Mouse (Mus musculus) liver, embryonic 13.5 days (tissue): ENCODE measurements around the gene Pde11a. TPM values are rescaled to one million over a fixed set of nuclear protein-coding genes. Genes with fewer than 3 reads are reported as not detected.

Experiments
- ATAC-seq: fragments of 200-750 bp; cut with Nextera tagmentation; 2 replicates; pipeline ENCODE4 v1.8.0; 2017; ENCODE audit warnings: low read depth, mild to moderate bottlenecking, moderate number of reproducible peaks, moderate library complexity
- DNase-seq: peaks from one replicate; pipeline ENCODE4 v3.0.0; 2022
- H3K27ac ChIP-seq: fragments of 300-500 bp; sonication (generic); 2 replicates; pipeline ENCODE4 v1.5.1; 2015; ENCODE audit warnings: moderate library complexity, mild to moderate bottlenecking, inconsistent platforms
- H3K27me3 ChIP-seq: fragments of 300-500 bp; sonication (generic); 2 replicates; pipeline ENCODE4 v1.6.1; 2015; ENCODE audit warnings: mild to moderate bottlenecking, inconsistent platforms
- H3K36me3 ChIP-seq: fragments of 300-500 bp; sonication (generic); 2 replicates; pipeline ENCODE4 v1.6.1; 2015; ENCODE audit warnings: mild to moderate bottlenecking, inconsistent platforms
- H3K4me1 ChIP-seq: fragments of 300-500 bp; sonication (generic); replicated peaks from 2 replicates; pipeline ENCODE4 v1.6.1; 2015; ENCODE audit warnings: inconsistent platforms
- H3K4me2 ChIP-seq: fragments of 300-500 bp; sonication (generic); 2 replicates; pipeline ENCODE4 v1.6.1; 2015; ENCODE audit warnings: inconsistent platforms, mild to moderate bottlenecking, moderate library complexity
- H3K4me3 ChIP-seq: fragments of 300-500 bp; sonication (generic); replicated peaks from 2 replicates; pipeline ENCODE4 v1.5.1; 2015; ENCODE audit warnings: mild to moderate bottlenecking, inconsistent platforms
- H3K9ac ChIP-seq: fragments of 300-500 bp; sonication (generic); 2 replicates; pipeline ENCODE4 v1.6.1; 2015; ENCODE audit warnings: mild to moderate bottlenecking, inconsistent platforms
- H3K9me3 ChIP-seq: fragments of 300-500 bp; sonication (generic); replicated peaks from 2 replicates; pipeline ENCODE4 v1.6.1; 2016; ENCODE audit warnings: inconsistent platforms
- WGBS: fragments of 180-500 bp; shearing (Covaris S2); methylation state at CpG from one replicate; pipeline ENCODE4 v1.1.7; 2015; ENCODE audit not compliant: insufficient replicate concordance; 5-methylcytosine and 5-hydroxymethylcytosine counted together
- polyA plus RNA-seq: library from polyadenylated mRNA; unstranded; fragments of >200 nt; fragmentation: Nextera tagmentation; extraction: Ambion mirVana; gene quantifications from 2 replicates; pipeline ENCODE4 v1.2.1, GENCODE M21; 2015

Pde11a gene
- polyA plus RNA-seq, 1 experiment from 2014 or later = not detected

GRCm38 (mm10) chr2:76239175-76239574 lies 99.4 kb downstream of the Pde11a start:
- WGBS = 70% methylated on average over 2 of the region's 2 CpGs
- Histone ChIP-seq H3K36me3 (no peaks in the 10 kb centered on the region), H3K27me3 (no peaks in the 10 kb centered on the region), H3K4me2 (no peak overlapping the region), H3K27ac (no peak overlapping the region), H3K4me1 (no peaks in the 10 kb centered on the region), H3K9me3 (no peaks in the 10 kb centered on the region), H3K4me3 (no peak overlapping the region), H3K9ac (no peak overlapping the region)
- DNase-seq (no peak), ATAC-seq (no peak)

- Histone ChIP-seq H3K4me1 (no peaks in the 10 kb centered on the region), H3K27me3 (no peaks in the 10 kb centered on the region), H3K4me2 (no peak overlapping the region), H3K9ac (no peak overlapping the region), H3K36me3 (no peaks in the 10 kb centered on the region), H3K4me3 (no peak overlapping the region), H3K9me3 (no peaks in the 10 kb centered on the region), H3K27ac (no peak overlapping the region)
- 66% methylated on average over 3 of the region's 3 CpGs for WGBS
- ATAC-seq (no peak), DNase-seq (no peak)
Measured at GRCm38 (mm10) chr2:76238496-76238895, 100.1 kb downstream of the Pde11a start.

GRCm38 (mm10) chr2:76237638-76238420 lies 100.7 kb downstream of the Pde11a start:
- H3K9me3 ChIP-seq = no peaks in the 10 kb centered on the region
- ATAC-seq (no peak), DNase-seq (no peak)
- H3K4me1 ChIP-seq = no peaks in the 10 kb centered on the region
- no peak overlapping the region for H3K27ac ChIP-seq
- no peaks in the 10 kb centered on the region for H3K36me3 ChIP-seq
- no peak overlapping the region for H3K4me3 ChIP-seq
- H3K27me3 ChIP-seq = no peaks in the 10 kb centered on the region
- no peak overlapping the region for H3K9ac ChIP-seq
- 53% methylated on average over 10 of the region's 10 CpGs for WGBS
- H3K4me2 ChIP-seq = no peak overlapping the region

GRCm38 (mm10) chr2:76220364-76221108 lies 118.0 kb downstream of the Pde11a start:
- Histone ChIP-seq H3K9ac (no peak overlapping the region), H3K4me1 (no peaks in the 10 kb centered on the region), H3K36me3 (no peaks in the 10 kb centered on the region), H3K4me3 (no peak overlapping the region), H3K9me3 (no peaks in the 10 kb centered on the region), H3K27ac (no peak overlapping the region), H3K27me3 (no peaks in the 10 kb centered on the region), H3K4me2 (no peak overlapping the region)
- DNase-seq (no peak), ATAC-seq (no peak)
- WGBS = 45% methylated on average over 6 of the region's 6 CpGs

GRCm38 (mm10) chr2:76219540-76219939 lies 119.0 kb downstream of the Pde11a start:
- H3K27ac ChIP-seq = no peak overlapping the region
- DNase-seq (no peak), ATAC-seq (no peak)
- H3K4me3 ChIP-seq = no peak overlapping the region
- H3K9me3 ChIP-seq = no peaks in the 10 kb centered on the region
- no peaks in the 10 kb centered on the region for H3K36me3 ChIP-seq
- H3K27me3 ChIP-seq = no peaks in the 10 kb centered on the region
- no peak overlapping the region for H3K9ac ChIP-seq
- H3K4me2 ChIP-seq = no peak overlapping the region
- no peaks in the 10 kb centered on the region for H3K4me1 ChIP-seq
- 38% methylated on average over 6 of the region's 6 CpGs for WGBS

- Histone ChIP-seq H3K9me3 (no peaks in the 10 kb centered on the region), H3K4me2 (no peak overlapping the region), H3K4me1 (peaks cover 4% of the 10 kb centered on the region), H3K27me3 (no peaks in the 10 kb centered on the region), H3K4me3 (no peak overlapping the region), H3K27ac (no peak overlapping the region), H3K36me3 (no peaks in the 10 kb centered on the region), H3K9ac (no peak overlapping the region)
- ATAC-seq (no peak), DNase-seq (peak; percentile 3)
- WGBS = 59% methylated on average over 7 of the region's 7 CpGs
Measured at GRCm38 (mm10) chr2:76216146-76216545, 122.4 kb downstream of the Pde11a start.

GRCm38 (mm10) chr2:76215219-76215618 lies 123.4 kb downstream of the Pde11a start:
- WGBS = 46% methylated on average over 9 of the region's 9 CpGs

GRCm38 (mm10) chr2:76185126-76185525 lies 153.4 kb downstream of the Pde11a start:
- Histone ChIP-seq H3K4me1 (no peaks in the 10 kb centered on the region), H3K27me3 (no peaks in the 10 kb centered on the region), H3K9me3 (no peaks in the 10 kb centered on the region), H3K9ac (no peak overlapping the region), H3K4me2 (no peak overlapping the region), H3K4me3 (no peak overlapping the region), H3K27ac (no peak overlapping the region), H3K36me3 (no peaks in the 10 kb centered on the region)
- DNase-seq = no peak
- WGBS = 25% methylated on average over 1 of the region's 1 CpGs
- ATAC-seq = no peak

More at GRCm38 (mm10) chr2:76215219-76215618, 123.4 kb downstream of the Pde11a start:
- Histone ChIP-seq H3K36me3 (no peaks in the 10 kb centered on the region), H3K9ac (no peak overlapping the region), H3K4me1 (peaks cover 4% of the 10 kb centered on the region), H3K9me3 (no peaks in the 10 kb centered on the region), H3K27ac (no peak overlapping the region), H3K4me2 (no peak overlapping the region), H3K4me3 (no peak overlapping the region), H3K27me3 (no peaks in the 10 kb centered on the region)
- no peak for ATAC-seq
- DNase-seq = no peak

GRCm38 (mm10) chr2:76162822-76163221 lies 175.8 kb downstream of the Pde11a start:
- Histone ChIP-seq H3K9ac (no peak overlapping the region), H3K4me1 (no peaks in the 10 kb centered on the region), H3K9me3 (no peaks in the 10 kb centered on the region), H3K27me3 (no peaks in the 10 kb centered on the region), H3K27ac (no peak overlapping the region), H3K4me2 (no peak overlapping the region), H3K36me3 (no peaks in the 10 kb centered on the region), H3K4me3 (no peak overlapping the region)
- ATAC-seq (no peak), DNase-seq (no peak)
- 66% methylated on average over 4 of the region's 4 CpGs for WGBS

- Histone ChIP-seq H3K9ac (no peak overlapping the region), H3K27ac (no peak overlapping the region), H3K36me3 (no peaks in the 10 kb centered on the region), H3K4me3 (no peak overlapping the region), H3K9me3 (no peaks in the 10 kb centered on the region), H3K27me3 (no peaks in the 10 kb centered on the region), H3K4me2 (no peak overlapping the region), H3K4me1 (no peaks in the 10 kb centered on the region)
- ATAC-seq = no peak
- no peak for DNase-seq
- WGBS = 53% methylated on average over 2 of the region's 2 CpGs
Measured at GRCm38 (mm10) chr2:76158973-76159372, 179.6 kb downstream of the Pde11a start.

GRCm38 (mm10) chr2:76141136-76141535 lies 197.4 kb downstream of the Pde11a start:
- Histone ChIP-seq H3K4me1 (no peaks in the 10 kb centered on the region), H3K4me3 (no peak overlapping the region), H3K27me3 (no peaks in the 10 kb centered on the region), H3K4me2 (no peak overlapping the region), H3K9ac (no peak overlapping the region), H3K27ac (no peak overlapping the region), H3K9me3 (no peaks in the 10 kb centered on the region), H3K36me3 (no peaks in the 10 kb centered on the region)
- DNase-seq (no peak), ATAC-seq (no peak)
- WGBS = 68% methylated on average over 10 of the region's 10 CpGs
